Mouse (Mus musculus) G1E (cell line): ENCODE measurements around the gene Unc50.

Experiments used
- CTCF ChIP-seq: IDR thresholded peaks from 2 replicates; pipeline ENCODE4 v1.5.1; 2012; ENCODE audit warnings: low read depth, low read length, inconsistent platforms, mixed read lengths
- GATA1 ChIP-seq: IDR thresholded peaks from 2 replicates; pipeline ENCODE4 v1.6.1; 2012; ENCODE audit warnings: borderline replicate concordance, low read length, inconsistent platforms, mixed read lengths
- GATA2 ChIP-seq: IDR thresholded peaks from 2 replicates; pipeline ENCODE4 v1.6.1; 2012; ENCODE audit warnings: low read depth, low read length, inconsistent platforms, borderline replicate concordance
- POLR2AphosphoS5 ChIP-seq: IDR thresholded peaks from 2 replicates; pipeline ENCODE4 v1.6.1; 2012; ENCODE audit warnings: low read depth, low read length, inconsistent platforms; ENCODE audit not compliant: insufficient replicate concordance
- TAL1 ChIP-seq: conservative IDR thresholded peaks from 2 replicates; pipeline ENCODE4 v1.6.1; 2012; ENCODE audit warnings: low read depth, low read length, inconsistent platforms, mixed read lengths

DNA sequence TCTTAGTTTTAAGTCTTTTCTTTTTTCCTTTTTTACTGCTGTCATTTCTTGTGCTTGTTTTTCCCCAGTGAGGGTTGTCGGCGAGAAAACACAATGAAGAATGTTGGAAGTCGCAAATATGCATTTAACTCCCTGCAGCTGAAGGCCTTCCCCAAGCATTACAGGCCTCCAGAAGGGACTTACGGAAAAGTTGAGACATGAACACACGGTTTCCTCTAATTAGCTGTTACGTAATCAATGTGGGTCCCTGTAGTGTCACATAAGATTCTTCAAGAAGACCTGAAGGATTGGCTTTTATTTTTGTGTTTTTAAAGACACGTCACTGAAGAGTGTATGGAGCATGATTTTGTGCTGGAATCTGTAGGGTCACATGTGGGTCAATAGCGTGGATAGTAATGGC is 21.9 kb upstream of the Unc50 start:
- TF ChIP-seq CTCF = no peak
- TF ChIP-seq GATA1 = no peak
- TF ChIP-seq TAL1 = no peak
- TF ChIP-seq POLR2AphosphoS5 = no peak
- no peak for TF ChIP-seq GATA2
